Mouse (Mus musculus): ENCODE data around the gene Bdkrb1. TPM values are rescaled to one million over a fixed set of nuclear protein-coding genes. Genes with fewer than 3 reads are reported as not detected.

Gene Bdkrb1
- polyA plus RNA-seq, 1 experiment from 2014 or later, result 0.40 TPM

- ATAC-seq, result no peak
- no peak overlapping the region for H3K27ac ChIP-seq (ENCODE audit: low read depth, low read length)
Observed at GRCm38 (mm10) chr12:105592361-105592761, 10.5 kb upstream of the Bdkrb1 start.

GRCm38 (mm10) chr12:105593471-105593870 is 9.4 kb upstream of the Bdkrb1 start:
- H3K27me3 ChIP-seq (replicated peaks; ENCODE audit: control insufficient read depth, insufficient read depth, low read length), result no peaks in the 10 kb centered on the region
- no peaks in the 10 kb centered on the region for H3K9me3 ChIP-seq (ENCODE audit: control insufficient read depth)
- 67% methylated on average over 4 of the region's 4 CpGs for WGBS
- H3K9ac ChIP-seq (ENCODE audit: low read depth, low read length), result no peak overlapping the region
- no peaks in the 10 kb centered on the region for H3K4me1 ChIP-seq (replicated peaks; ENCODE audit: control insufficient read depth, insufficient read depth, low read length)
- no peak for ATAC-seq
- H3K4me2 ChIP-seq (replicated peaks; ENCODE audit: low read depth), result no peak overlapping the region
- H3K4me3 ChIP-seq (ENCODE audit: low read depth, low read length), result no peak overlapping the region
- H3K36me3 ChIP-seq (ENCODE audit: control insufficient read depth, insufficient read depth), result peaks cover 6% of the 10 kb centered on the region; the same call in 1 of the 2 replicates
- no peak overlapping the region for H3K27ac ChIP-seq (ENCODE audit: low read depth, low read length)
- no peak for TF ChIP-seq CTCF (IDR thresholded peaks at IDR 0.05; ENCODE audit: low read depth)

More at GRCm38 (mm10) chr12:105592361-105592761, 10.5 kb upstream of the Bdkrb1 start:
- 97% methylated on average over 23 of the region's 23 CpGs for WGBS
- Histone ChIP-seq H3K36me3 (ENCODE audit: control insufficient read depth, insufficient read depth) (peaks cover 6% of the 10 kb centered on the region; the same call in 1 of the 2 replicates), H3K9me3 (ENCODE audit: control insufficient read depth) (no peaks in the 10 kb centered on the region), H3K4me2 (replicated peaks; ENCODE audit: low read depth) (no peak overlapping the region), H3K4me1 (replicated peaks; ENCODE audit: control insufficient read depth, insufficient read depth, low read length) (no peaks in the 10 kb centered on the region), H3K9ac (ENCODE audit: low read depth, low read length) (no peak overlapping the region), H3K27me3 (replicated peaks; ENCODE audit: control insufficient read depth, insufficient read depth, low read length) (no peaks in the 10 kb centered on the region), H3K4me3 (ENCODE audit: low read depth, low read length) (no peak overlapping the region)
- no peak for TF ChIP-seq CTCF (IDR thresholded peaks at IDR 0.05; ENCODE audit: low read depth)

GRCm38 (mm10) chr12:105597135-105597534 is 5.8 kb upstream of the Bdkrb1 start:
- H3K36me3 ChIP-seq (ENCODE audit: control insufficient read depth, insufficient read depth), result peaks cover 2% of the 10 kb centered on the region; the same call in 1 of the 2 replicates
- no peak overlapping the region for H3K9ac ChIP-seq (ENCODE audit: low read depth, low read length)
- no peaks in the 10 kb centered on the region for H3K4me1 ChIP-seq (replicated peaks; ENCODE audit: control insufficient read depth, insufficient read depth, low read length)
- WGBS, result 83% methylated on average over 8 of the region's 8 CpGs
- no peak for TF ChIP-seq CTCF (IDR thresholded peaks at IDR 0.05; ENCODE audit: low read depth)
- no peaks in the 10 kb centered on the region for H3K27me3 ChIP-seq (replicated peaks; ENCODE audit: control insufficient read depth, insufficient read depth, low read length)
- ATAC-seq, result no peak
- no peak overlapping the region for H3K27ac ChIP-seq (ENCODE audit: low read depth, low read length)
- H3K9me3 ChIP-seq (ENCODE audit: control insufficient read depth), result no peaks in the 10 kb centered on the region
- no peak overlapping the region for H3K4me2 ChIP-seq (replicated peaks; ENCODE audit: low read depth)
- H3K4me3 ChIP-seq (ENCODE audit: low read depth, low read length), result no peak overlapping the region

GRCm38 (mm10) chr12:105598503-105598902 is 4.4 kb upstream of the Bdkrb1 start:
- no peak for TF ChIP-seq CTCF (IDR thresholded peaks at IDR 0.05; ENCODE audit: low read depth)
- H3K27ac ChIP-seq (ENCODE audit: low read depth, low read length), result no peak overlapping the region
- 73% methylated on average over 10 of the region's 10 CpGs for WGBS
- no peak overlapping the region for H3K4me3 ChIP-seq (ENCODE audit: low read depth, low read length)
- no peaks in the 10 kb centered on the region for H3K4me1 ChIP-seq (replicated peaks; ENCODE audit: control insufficient read depth, insufficient read depth, low read length)
- H3K9ac ChIP-seq (ENCODE audit: low read depth, low read length), result no peak overlapping the region
- ATAC-seq, result no peak
- H3K4me2 ChIP-seq (replicated peaks; ENCODE audit: low read depth), result no peak overlapping the region
- H3K9me3 ChIP-seq (ENCODE audit: control insufficient read depth), result no peaks in the 10 kb centered on the region
- H3K36me3 ChIP-seq (ENCODE audit: control insufficient read depth, insufficient read depth), result no peaks in the 10 kb centered on the region
- H3K27me3 ChIP-seq (replicated peaks; ENCODE audit: control insufficient read depth, insufficient read depth, low read length), result no peaks in the 10 kb centered on the region

- Histone ChIP-seq H3K27me3 (replicated peaks; ENCODE audit: control insufficient read depth, insufficient read depth, low read length) (no peaks in the 10 kb centered on the region), H3K4me3 (ENCODE audit: low read depth, low read length) (no peak overlapping the region), H3K9ac (ENCODE audit: low read depth, low read length) (no peak overlapping the region), H3K4me2 (replicated peaks; ENCODE audit: low read depth) (no peak overlapping the region), H3K4me1 (replicated peaks; ENCODE audit: control insufficient read depth, insufficient read depth, low read length) (no peaks in the 10 kb centered on the region), H3K36me3 (ENCODE audit: control insufficient read depth, insufficient read depth) (no peaks in the 10 kb centered on the region), H3K9me3 (ENCODE audit: control insufficient read depth) (no peaks in the 10 kb centered on the region), H3K27ac (ENCODE audit: low read depth, low read length) (no peak overlapping the region)
- ATAC-seq, result no peak
- no peak for TF ChIP-seq CTCF (IDR thresholded peaks at IDR 0.05; ENCODE audit: low read depth)
- 54% methylated on average over 5 of the region's 5 CpGs for WGBS
Observed at GRCm38 (mm10) chr12:105599098-105599497, 3.8 kb upstream of the Bdkrb1 start.

- Histone ChIP-seq H3K4me3 (ENCODE audit: low read depth, low read length) (no peak overlapping the region), H3K27ac (ENCODE audit: low read depth, low read length) (no peak overlapping the region), H3K9ac (ENCODE audit: low read depth, low read length) (no peak overlapping the region), H3K4me2 (replicated peaks; ENCODE audit: low read depth) (no peak overlapping the region), H3K36me3 (ENCODE audit: control insufficient read depth, insufficient read depth) (no peaks in the 10 kb centered on the region), H3K27me3 (replicated peaks; ENCODE audit: control insufficient read depth, insufficient read depth, low read length) (no peaks in the 10 kb centered on the region), H3K9me3 (ENCODE audit: control insufficient read depth) (no peaks in the 10 kb centered on the region), H3K4me1 (replicated peaks; ENCODE audit: control insufficient read depth, insufficient read depth, low read length) (no peaks in the 10 kb centered on the region)
- no peak for ATAC-seq
- 59% methylated on average over 6 of the region's 6 CpGs for WGBS
- no peak for TF ChIP-seq CTCF (IDR thresholded peaks at IDR 0.05; ENCODE audit: low read depth)
Observed at GRCm38 (mm10) chr12:105601586-105601985, 1.3 kb upstream of the Bdkrb1 start.

GRCm38 (mm10) chr12:105603904-105604303 is 1.0 kb downstream of the Bdkrb1 start:
- H3K4me1 ChIP-seq (replicated peaks; ENCODE audit: control insufficient read depth, insufficient read depth, low read length), result no peaks in the 10 kb centered on the region
- H3K27me3 ChIP-seq (replicated peaks; ENCODE audit: control insufficient read depth, insufficient read depth, low read length), result no peaks in the 10 kb centered on the region
- no peak overlapping the region for H3K9ac ChIP-seq (ENCODE audit: low read depth, low read length)
- H3K4me3 ChIP-seq (ENCODE audit: low read depth, low read length), result no peak overlapping the region
- no peak overlapping the region for H3K4me2 ChIP-seq (replicated peaks; ENCODE audit: low read depth)
- H3K36me3 ChIP-seq (ENCODE audit: control insufficient read depth, insufficient read depth), result no peaks in the 10 kb centered on the region
- no peak for ATAC-seq
- no peak overlapping the region for H3K27ac ChIP-seq (ENCODE audit: low read depth, low read length)
- no peaks in the 10 kb centered on the region for H3K9me3 ChIP-seq (ENCODE audit: control insufficient read depth)
- no peak for TF ChIP-seq CTCF (IDR thresholded peaks at IDR 0.05; ENCODE audit: low read depth)
- WGBS, result 78% methylated on average over 11 of the region's 11 CpGs
